In genomic region chr4:150746430-150746923, GRCm38 (mm10) we compare ENCODE assay signal across 9 mouse cellular contexts.
A peak's percentile ranks its signal among the peaks of the same experiment; 100 is the strongest.
DNase-seq lines count a peak whose midpoint lies in the region; ATAC-seq and TF ChIP-seq lines count a peak whose summit lies in the region.
"Had no signal": no experiment of that assay in that cellular context is flagged by ENCODE, and none has a peak within 500 bp of the region (broad histone marks: within the 10 kb centered on the region; RNA-seq: fewer than 3 reads in every experiment).

No protein-coding gene starts in this region.

- TF ChIP-seq CTCF in liver, postnatal 0 days (IDR thresholded peaks at IDR 0.05; ENCODE audit: low read depth), result no peak

- no peak for DNase-seq in heart, postnatal 14 days
- DNase-seq in 416B (ENCODE audit: low read depth), result peak; percentile 76
- no peak for DNase-seq in hindbrain, embryonic 11.5 days (ENCODE audit: low spot score)
- DNase-seq in liver, postnatal 0 days, result no peak
- no peak for DNase-seq in retina, postnatal 1 day
- DNase-seq in ovary, postnatal 36 days (ENCODE audit: low spot score), result no peak

- no peak for ATAC-seq in heart, embryonic 11.5 days (replicated peaks; ENCODE audit: insufficient number of reproducible peaks, low FRiP score, low TSS enrichment)
- ATAC-seq in hindbrain, embryonic 11.5 days (ENCODE audit: low FRiP score), result no peak
- no peak for ATAC-seq in liver, postnatal 0 days
- no peak for ATAC-seq in frontal cortex, adult (ENCODE audit: low TSS enrichment)

- H3K27ac ChIP-seq in heart, embryonic 11.5 days (ENCODE audit: low read depth, low read length), result peak overlapping the region; percentile 59
- peak overlapping the region; percentile 24 for H3K27ac ChIP-seq in hindbrain, embryonic 11.5 days (ENCODE audit: low read depth, low read length)
- H3K27ac ChIP-seq in liver, postnatal 0 days (ENCODE audit: low read depth), result peak overlapping the region; percentile 78

- H3K9me3 ChIP-seq in heart, embryonic 11.5 days (replicated peaks; ENCODE audit: control insufficient read depth, low read length), result no peaks in the 10 kb centered on the region
- no peaks in the 10 kb centered on the region for H3K9me3 ChIP-seq in hindbrain, embryonic 11.5 days (ENCODE audit: control insufficient read depth, low read length)
- H3K9me3 ChIP-seq in liver, postnatal 0 days (ENCODE audit: low read length), result no peaks in the 10 kb centered on the region

- H3K4me3 ChIP-seq in heart, embryonic 11.5 days (ENCODE audit: low read depth, low read length), result no peak overlapping the region
- no peak overlapping the region for H3K4me3 ChIP-seq in hindbrain, embryonic 11.5 days (ENCODE audit: low read depth, low read length)
- H3K4me3 ChIP-seq in liver, postnatal 0 days (ENCODE audit: low read depth, low read length), result no peak overlapping the region

- H3K4me1 ChIP-seq in heart, embryonic 11.5 days (ENCODE audit: control insufficient read depth, insufficient read depth, low read length), result peaks cover 25% of the 10 kb centered on the region
- H3K4me1 ChIP-seq in hindbrain, embryonic 11.5 days (replicated peaks; ENCODE audit: control insufficient read depth, insufficient read depth, low read length), result peaks cover 5% of the 10 kb centered on the region; the same call in 1 of the 2 replicates
- H3K4me1 ChIP-seq in liver, postnatal 0 days (ENCODE audit: insufficient read depth), result peaks cover 14% of the 10 kb centered on the region; the same call in 1 of the 2 replicates

- 0 out of 2 replicates have a peak overlapping the region, but pooled peaks have one; percentile 10 for H3K9ac ChIP-seq in heart, embryonic 11.5 days (ENCODE audit: low read depth, low read length)
- no peak overlapping the region for H3K9ac ChIP-seq in hindbrain, embryonic 11.5 days (ENCODE audit: low read depth, low read length)
- H3K9ac ChIP-seq in liver, postnatal 0 days (replicated peaks), result no peak overlapping the region

- no peak overlapping the region for H3K4me2 ChIP-seq in heart, embryonic 11.5 days
- H3K4me2 ChIP-seq in hindbrain, embryonic 11.5 days (replicated peaks; ENCODE audit: low read depth, low read length), result no peak overlapping the region
- H3K4me2 ChIP-seq in liver, postnatal 0 days (ENCODE audit: low read depth, low read length), result no peak overlapping the region

- intact Hi-C loops in heart, postnatal 14 days (cut with DNase I), result no loop called here

- 58% methylated on average over 13 of the region's 13 CpGs for WGBS in heart, embryonic 11.5 days (ENCODE audit: insufficient replicate concordance)
- 90% methylated on average over 13 of the region's 13 CpGs for WGBS in hindbrain, embryonic 11.5 days
- 66% methylated on average over 13 of the region's 13 CpGs for WGBS in liver, postnatal 0 days (ENCODE audit: insufficient replicate concordance)

- no peaks in the 10 kb centered on the region for H3K36me3 ChIP-seq in heart, embryonic 11.5 days (ENCODE audit: control insufficient read depth, insufficient read depth, low read length)
- no peaks in the 10 kb centered on the region for H3K36me3 ChIP-seq in hindbrain, embryonic 11.5 days (ENCODE audit: control insufficient read depth, insufficient read depth, low read length)
- H3K36me3 ChIP-seq in liver, postnatal 0 days (replicated peaks; ENCODE audit: insufficient read depth, low read length), result no peaks in the 10 kb centered on the region

- H3K27me3 ChIP-seq in heart, embryonic 11.5 days (ENCODE audit: control insufficient read depth, insufficient read depth, low read length), result no peaks in the 10 kb centered on the region
- no peaks in the 10 kb centered on the region for H3K27me3 ChIP-seq in hindbrain, embryonic 11.5 days (ENCODE audit: control insufficient read depth, insufficient read depth, low read length)
- H3K27me3 ChIP-seq in liver, postnatal 0 days (ENCODE audit: insufficient read depth, low read length), result no peaks in the 10 kb centered on the region
- H3K27me3 ChIP-seq: CH12.LX had no signal

- TF ChIP-seq EP300 in liver, postnatal 0 days (IDR thresholded peaks at IDR 0.05; ENCODE audit: low read depth), result no peak

Comparison
In these comparisons a context has a peak if more than half of its experiments do, and no peak if none do; other contexts are left out.
1. H3K27ac ChIP-seq: peak in every context shown above with its lines; median percentile 78 in liver, postnatal 0 days; 59 in heart, embryonic 11.5 days; 24 in hindbrain, embryonic 11.5 days.